25 mouse cellular contexts compared by ENCODE assay signal in the genomic region with DNA sequence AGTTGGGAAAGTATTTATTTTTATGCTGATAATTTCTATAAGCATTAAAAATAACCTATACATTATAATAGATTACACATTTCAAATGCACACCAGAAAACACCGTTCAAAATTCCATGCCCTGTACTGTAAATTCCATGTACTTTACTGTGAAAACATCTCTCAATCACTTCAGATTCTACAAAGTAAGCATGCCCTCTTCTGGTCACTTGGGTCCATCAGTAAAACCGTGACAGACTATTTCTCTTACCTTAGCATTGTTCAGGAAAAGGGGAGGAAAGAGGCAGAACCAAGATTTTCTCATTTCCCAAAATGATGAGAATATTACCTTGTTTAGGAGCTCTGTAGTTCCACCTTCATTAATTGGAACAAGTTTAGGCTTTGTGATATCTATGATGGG. TPM values are rescaled to one million over a fixed set of nuclear protein-coding genes. Genes with fewer than 3 reads are reported as not detected.
DNase-seq lines count a peak whose midpoint lies in the region; ATAC-seq and TF ChIP-seq lines count a peak whose summit lies in the region.
"Had no signal": no experiment of that assay in that cellular context is flagged by ENCODE, and none has a peak within 500 bp of the region (broad histone marks: within the 10 kb centered on the region; RNA-seq: fewer than 3 reads in every experiment).

No protein-coding gene starts in this region.

- WGBS in intestine, postnatal 0 days: 42% methylated on average over 2 of the region's 2 CpGs
- whole genome bisulfite sequencing in intestine, embryonic 16.5 days: 42% methylated on average over 2 of the region's 2 CpGs
- 48% methylated on average over 2 of the region's 2 CpGs for WGBS in liver, embryonic 14.5 days (ENCODE audit: insufficient replicate concordance)

- no peak for ATAC-seq in intestine, postnatal 0 days
- ATAC-seq in intestine, embryonic 16.5 days: no peak
- ATAC-seq in liver, embryonic 14.5 days (ENCODE audit: insufficient read depth): no peak
- ATAC-seq in erythroblast, adult 5-6 weeks (replicated peaks; ENCODE audit: low FRiP score, poor library complexity, severe bottlenecking): 0 out of 2 replicates have a peak, but pooled peaks have one; percentile 57
- ATAC-seq in activated CD4-positive, CD25-positive, alpha-beta regulatory T cell, adult 4 months: no peak

- H3K4me3 ChIP-seq in intestine, postnatal 0 days (ENCODE audit: low read depth, low read length): no peak overlapping the region
- H3K4me3 ChIP-seq in intestine, embryonic 16.5 days (ENCODE audit: low read length): no peak overlapping the region
- no peak overlapping the region for H3K4me3 ChIP-seq in liver, embryonic 14.5 days (ENCODE audit: insufficient read depth in 1 of 2, low read depth in 2 of 2, low read length in 2 of 2)
- H3K4me3 ChIP-seq: embryonic facial prominence, embryonic 12.5 days; forebrain, embryonic 10.5 days; heart, embryonic 12.5 days; midbrain, embryonic 12.5 days; myocyte; neural tube, embryonic 15.5 days had no signal

- TF ChIP-seq EP300 in liver, embryonic 14.5 days (IDR thresholded peaks at IDR 0.05; ENCODE audit: low read depth): no peak

- no peaks in the 10 kb centered on the region for H3K4me1 ChIP-seq in intestine, postnatal 0 days (replicated peaks; ENCODE audit: control insufficient read depth, insufficient read depth, low read length)
- H3K4me1 ChIP-seq in intestine, embryonic 16.5 days (ENCODE audit: control insufficient read depth, insufficient read depth, low read length): no peaks in the 10 kb centered on the region
- H3K4me1 ChIP-seq in liver, embryonic 14.5 days (replicated peaks; ENCODE audit: control insufficient read depth in 2 of 2, insufficient read depth in 2 of 2, low read length in 1 of 2): no peaks in the 10 kb centered on the region
- H3K4me1 ChIP-seq: embryonic facial prominence, embryonic 12.5 days; forebrain, embryonic 10.5 days; heart, embryonic 12.5 days; midbrain, embryonic 12.5 days; neural tube, embryonic 15.5 days had no signal

- peaks cover 35% of the 10 kb centered on the region for H3K36me3 ChIP-seq in intestine, postnatal 0 days (ENCODE audit: control insufficient read depth, insufficient read depth)
- 0 out of 2 replicates have a peak, but pooled peaks cover 2% of the 10 kb centered on the region for H3K36me3 ChIP-seq in intestine, embryonic 16.5 days (ENCODE audit: control insufficient read depth, insufficient read depth, low read length)
- H3K36me3 ChIP-seq in liver, embryonic 14.5 days (replicated peaks; ENCODE audit: control insufficient read depth, insufficient read depth, low read depth): peaks cover 5% of the 10 kb centered on the region

- H3K4me2 ChIP-seq in intestine, postnatal 0 days (replicated peaks; ENCODE audit: low read depth): no peak overlapping the region
- H3K4me2 ChIP-seq in intestine, embryonic 16.5 days (ENCODE audit: low read depth, low read length): no peak overlapping the region
- no peak overlapping the region for H3K4me2 ChIP-seq in liver, embryonic 14.5 days (ENCODE audit: low read depth)
- H3K4me2 ChIP-seq: embryonic facial prominence, embryonic 12.5 days; heart, embryonic 12.5 days; liver, embryonic 11.5 days; midbrain, embryonic 12.5 days; neural tube, embryonic 15.5 days had no signal

- H3K27ac ChIP-seq in intestine, postnatal 0 days (ENCODE audit: low read depth, low read length): no peak overlapping the region
- H3K27ac ChIP-seq in intestine, embryonic 16.5 days (ENCODE audit: low read length): no peak overlapping the region
- H3K27ac ChIP-seq in liver, embryonic 14.5 days: no peak overlapping the region
- H3K27ac ChIP-seq: embryonic facial prominence, embryonic 12.5 days; forebrain, embryonic 10.5 days; midbrain, embryonic 12.5 days; neural tube, embryonic 15.5 days had no signal

- no peak for DNase-seq in liver, embryonic 14.5 days (ENCODE audit: low read depth in 3 of 3, low spot score in 3 of 3)
- no peak for DNase-seq in liver
- DNase-seq in A20 (ENCODE audit: low read depth, low spot score): peak; percentile 24
- no peak for DNase-seq in T-cell, adult 2 months (ENCODE audit: low spot score)
- DNase-seq: adrenal gland, postnatal 25 days; cerebellum, adult 18-20 months; gastrocnemius, postnatal 36 days; heart, postnatal 4 days; kidney, postnatal 4 days; layer of hippocampus, postnatal 36 days; left cerebral cortex, postnatal 4 days; lung, postnatal 14 days; right cerebral cortex, postnatal 25 days; thymus, postnatal 36 days had no signal

- H3K27me3 ChIP-seq in intestine, postnatal 0 days (replicated peaks; ENCODE audit: control insufficient read depth, insufficient read depth, low read length): no peaks in the 10 kb centered on the region
- no peaks in the 10 kb centered on the region for H3K27me3 ChIP-seq in intestine, embryonic 16.5 days (replicated peaks; ENCODE audit: control insufficient read depth, insufficient read depth, low read length)
- H3K27me3 ChIP-seq in liver, embryonic 14.5 days (ENCODE audit: control insufficient read depth, insufficient read depth, low read length): no peaks in the 10 kb centered on the region
- H3K27me3 ChIP-seq: embryonic facial prominence, embryonic 12.5 days; heart, embryonic 12.5 days; midbrain, embryonic 12.5 days; neural tube, embryonic 15.5 days had no signal

- no peaks in the 10 kb centered on the region for H3K9me3 ChIP-seq in intestine, postnatal 0 days (ENCODE audit: control insufficient read depth)
- no peaks in the 10 kb centered on the region for H3K9me3 ChIP-seq in intestine, embryonic 16.5 days (ENCODE audit: control insufficient read depth, low read length)
- H3K9me3 ChIP-seq in liver, embryonic 14.5 days (ENCODE audit: control insufficient read depth, low read length): no peaks in the 10 kb centered on the region
- H3K9me3 ChIP-seq: embryonic facial prominence, embryonic 12.5 days; forebrain, embryonic 10.5 days; heart, embryonic 12.5 days; midbrain, embryonic 12.5 days; neural tube, embryonic 15.5 days had no signal

- TF ChIP-seq CTCF in intestine, postnatal 0 days (IDR thresholded peaks at IDR 0.05; ENCODE audit: low read depth): peak; percentile 67
- TF ChIP-seq CTCF in liver, embryonic 14.5 days (IDR thresholded peaks at IDR 0.05; ENCODE audit: low read depth): peak; percentile 24; the same call in 1 of the 2 replicates

- no peak overlapping the region for H3K9ac ChIP-seq in intestine, postnatal 0 days (ENCODE audit: low read depth, low read length)
- no peak overlapping the region for H3K9ac ChIP-seq in intestine, embryonic 16.5 days (ENCODE audit: low read depth, low read length)
- no peak overlapping the region for H3K9ac ChIP-seq in liver, embryonic 14.5 days (replicated peaks)
- H3K9ac ChIP-seq: embryonic facial prominence, embryonic 12.5 days; heart, embryonic 12.5 days; midbrain, embryonic 12.5 days; neural tube, embryonic 15.5 days had no signal

RNA-seq across cellular contexts. Expression of gene Lztfl1, which starts 8.3 kb away (rescaled TPM):
- 25.0 and 26.1 TPM in 2 replicates for polyA plus RNA-seq in intestine, postnatal 0 days (2015; fragmentation: Nextera tagmentation; extraction: Ambion mirVana)
- polyA plus RNA-seq in intestine, embryonic 16.5 days (2015; fragmentation: Nextera tagmentation; extraction: Ambion mirVana): 33.5 and 36.7 TPM in 2 replicates
- 5.2 and 5.9 TPM in 2 replicates for polyA plus RNA-seq in liver, embryonic 14.5 days (2012; rRNA removed)
- 24.3 and 26.0 TPM in 2 replicates for polyA plus RNA-seq in liver, embryonic 14.5 days (2014; fragmentation: Nextera tagmentation; extraction: Ambion mirVana)
- total RNA-seq in erythroblast, adult 5-6 weeks (2015; ENCODE audit: low replicate concordance): 6.3 and 16.7 TPM in 2 replicates
- total RNA-seq in erythroblast, adult 5-6 weeks (2017; ENCODE audit: low replicate concordance): 9.6 and 15.3 TPM in 2 replicates
- 10 to 100 TPM; 51.1 to 71.1 TPM for polyA plus RNA-seq in activated CD4-positive, CD25-positive, alpha-beta regulatory T cell, adult 4 months (2017; shearing (Covaris generic))

RNA-seq across cellular contexts. Expression of gene Slc6a20a, which starts 30.5 kb away (rescaled TPM):
- polyA plus RNA-seq in intestine, postnatal 0 days (2015; fragmentation: Nextera tagmentation; extraction: Ambion mirVana): 20.3 and 23.3 TPM in 2 replicates
- 32.5 and 39.9 TPM in 2 replicates for polyA plus RNA-seq in intestine, embryonic 16.5 days (2015; fragmentation: Nextera tagmentation; extraction: Ambion mirVana)
- 2.7 and 3.3 TPM in 2 replicates for polyA plus RNA-seq in liver, embryonic 14.5 days (2012; rRNA removed)
- polyA plus RNA-seq in liver, embryonic 14.5 days (2014; fragmentation: Nextera tagmentation; extraction: Ambion mirVana): 2.5 and 2.6 TPM in 2 replicates
- total RNA-seq in erythroblast, adult 5-6 weeks (2015; ENCODE audit: low replicate concordance): 34.3 and 35.2 TPM in 2 replicates
- total RNA-seq in erythroblast, adult 5-6 weeks (2017; ENCODE audit: low replicate concordance): 39.0 TPM in 2 replicates
- polyA plus RNA-seq in activated CD4-positive, CD25-positive, alpha-beta regulatory T cell, adult 4 months (2017; shearing (Covaris generic)): under 1 TPM in 1 of 2 experiments, not detected in 1; 0.54 TPM
- total RNA-seq: adrenal gland, postnatal 25 days; gastrocnemius, postnatal 36 days; heart, postnatal 4 days had no signal
- polyA plus RNA-seq: heart, embryonic 12.5 days had no signal

RNA-seq across cellular contexts. Expression of gene Ccr9, which starts 31.0 kb away (rescaled TPM):
- 0.50 and 0.61 TPM in 2 replicates for polyA plus RNA-seq in intestine, postnatal 0 days (2015; fragmentation: Nextera tagmentation; extraction: Ambion mirVana)
- polyA plus RNA-seq in intestine, embryonic 16.5 days (2015; fragmentation: Nextera tagmentation; extraction: Ambion mirVana): 0.70 and 1.4 TPM in 2 replicates
- polyA plus RNA-seq in liver, embryonic 14.5 days (2012; rRNA removed): 0.12 and 0.13 TPM in 2 replicates
- polyA plus RNA-seq in liver, embryonic 14.5 days (2014; fragmentation: Nextera tagmentation; extraction: Ambion mirVana): 0.14 and 0.20 TPM in 2 replicates
- total RNA-seq in erythroblast, adult 5-6 weeks (2015; ENCODE audit: low replicate concordance): 0.84 and 3.5 TPM in 2 replicates
- 0.34 and 0.84 TPM in 2 replicates for total RNA-seq in erythroblast, adult 5-6 weeks (2017; ENCODE audit: low replicate concordance)
- 10 to 100 TPM; 15.3 to 36.5 TPM for polyA plus RNA-seq in activated CD4-positive, CD25-positive, alpha-beta regulatory T cell, adult 4 months (2017; shearing (Covaris generic))
- total RNA-seq: adrenal gland, postnatal 25 days had no signal
